Mouse (Mus musculus) urinary bladder, postnatal 4 days (tissue): Measurements from ENCODE around the gene Kl.

Source experiments
- DNase-seq, 2 experiments: peaks; one replicate each; pipeline ENCODE4 v3.0.0; 2021 to 2022; ENCODE audit warnings: low spot score in 2 of 2

The Kl gene

DNA sequence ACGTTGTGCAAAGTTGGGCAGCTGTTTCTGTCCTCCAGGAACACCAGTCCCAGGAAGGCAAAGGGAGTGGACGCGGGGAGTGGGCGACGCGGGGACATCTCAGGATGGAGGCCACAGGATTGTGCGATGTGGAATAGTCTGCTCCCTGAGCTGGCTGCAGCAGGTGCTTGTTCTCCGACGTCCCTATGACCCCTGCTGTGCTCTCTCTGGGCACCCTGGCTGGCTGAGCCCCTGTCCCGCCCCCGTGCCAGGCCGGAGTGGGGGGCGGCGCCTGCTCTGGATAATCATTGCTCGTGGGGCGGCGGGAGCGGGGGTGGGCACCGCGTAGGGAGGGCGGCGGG lies at the start of gene Kl:
Gene Kl, plus strand, starts transcription at position 280 of the 341 bp plus-strand sequence.
- DNase-seq: no peak

GRCm38 (mm10) chr5:150906053-150907040 lies 46.1 kb upstream of the Kl start:
- no peak for DNase-seq

GRCm38 (mm10) chr5:150912156-150912555 lies 40.3 kb upstream of the Kl start:
- no peak for DNase-seq

DNA sequence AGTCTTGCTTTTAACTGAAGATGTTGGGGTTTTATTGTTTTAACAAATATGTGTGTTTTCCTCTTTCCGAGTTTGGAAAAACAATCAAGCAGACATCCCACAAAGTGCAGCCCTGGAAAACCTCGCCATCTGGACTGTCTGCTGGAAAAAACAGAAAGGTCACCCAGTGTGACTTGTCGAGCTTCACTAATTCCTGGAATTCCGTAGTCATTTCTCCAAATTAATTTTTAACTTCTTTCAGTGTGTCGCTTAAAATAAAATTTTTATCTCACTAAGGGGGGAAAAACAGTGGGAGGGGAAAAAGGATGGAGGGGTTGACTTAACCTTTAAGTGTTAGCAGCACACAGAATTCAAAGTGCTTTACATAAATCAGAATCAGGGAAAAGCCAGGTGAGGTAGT lies 39.8 kb upstream of the Kl start:
- no peak for DNase-seq

GRCm38 (mm10) chr5:150915080-150916055 lies 37.0 kb upstream of the Kl start:
- no peak for DNase-seq

DNA sequence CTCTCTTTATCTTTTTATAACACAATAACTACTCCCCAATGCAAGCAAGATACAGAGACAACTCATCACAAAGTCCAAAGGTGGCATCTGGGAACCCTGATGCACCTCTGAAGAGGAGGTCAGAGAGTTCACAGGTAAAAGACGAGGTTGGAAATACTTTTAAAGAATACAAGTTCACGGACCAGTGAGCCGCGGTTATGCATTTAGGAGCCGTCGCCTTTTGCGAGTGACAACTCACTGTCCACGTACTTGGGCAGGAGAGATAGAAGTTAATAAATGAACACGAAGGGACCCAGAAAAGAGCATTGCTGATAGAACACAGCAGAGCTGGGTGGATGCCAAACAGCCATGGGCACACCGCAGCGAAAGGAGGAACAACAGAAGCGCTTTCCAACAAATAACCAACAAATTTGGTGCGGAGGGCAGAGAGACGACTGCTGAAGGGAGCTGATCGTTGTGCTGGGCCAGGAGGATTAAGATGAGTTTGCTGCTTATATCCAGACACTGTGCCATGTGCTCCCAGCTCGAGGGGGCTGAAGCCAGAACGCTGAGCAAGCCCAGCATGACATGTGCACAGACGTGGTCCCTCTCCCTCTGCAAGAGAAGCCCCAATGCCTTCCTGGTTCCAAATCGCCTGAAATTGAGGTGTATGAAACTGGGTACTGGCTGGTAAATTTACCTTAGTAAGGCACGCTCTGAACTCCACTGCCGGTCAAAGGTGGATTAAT lies 35.1 kb upstream of the Kl start:
- DNase-seq: no peak

GRCm38 (mm10) chr5:150918599-150918998 lies 33.8 kb upstream of the Kl start:
- no peak for DNase-seq

GRCm38 (mm10) chr5:150919269-150919668 lies 33.1 kb upstream of the Kl start:
- DNase-seq: no peak

DNA sequence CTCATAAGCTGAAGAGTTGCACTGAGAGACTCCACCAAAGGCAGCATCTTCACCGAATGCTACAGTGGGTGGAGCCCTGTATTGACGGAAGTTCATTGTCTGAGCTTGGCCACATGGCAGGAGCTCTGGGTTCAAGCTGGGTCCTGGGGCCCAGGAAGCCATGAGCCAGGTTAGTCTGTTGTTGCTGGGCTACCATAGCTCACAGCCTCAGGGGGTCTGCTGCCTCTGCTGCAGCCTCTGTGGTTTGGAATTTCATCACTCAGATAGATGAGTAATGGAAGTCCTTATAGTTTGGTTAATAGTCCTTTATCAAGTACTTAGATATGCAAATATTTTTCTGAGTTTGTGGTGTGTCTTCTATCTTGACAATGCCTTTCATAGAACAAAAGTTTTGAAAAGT lies 32.4 kb upstream of the Kl start:
- no peak for DNase-seq

DNA sequence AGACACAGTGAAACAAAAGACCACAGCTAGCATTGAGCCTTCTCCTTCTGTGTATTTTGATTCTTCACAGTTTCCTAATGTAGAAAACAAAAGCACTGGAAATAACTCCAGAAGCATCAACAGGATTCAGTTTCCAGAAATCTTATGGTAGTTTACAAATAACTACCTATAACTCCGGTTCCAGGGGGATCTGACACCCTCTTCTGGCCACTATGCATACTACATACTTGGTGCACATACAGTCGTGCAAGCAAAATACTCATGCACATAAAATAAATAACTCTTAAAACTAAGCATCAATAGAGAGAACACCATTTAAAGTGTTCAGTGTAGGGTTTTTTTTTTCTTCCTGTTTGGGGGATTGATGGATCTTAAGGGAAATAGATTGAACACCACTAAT lies 23.0 kb upstream of the Kl start:
- no peak for DNase-seq

- no peak for DNase-seq
Measured at GRCm38 (mm10) chr5:150932596-150932995, 19.8 kb upstream of the Kl start.

DNA sequence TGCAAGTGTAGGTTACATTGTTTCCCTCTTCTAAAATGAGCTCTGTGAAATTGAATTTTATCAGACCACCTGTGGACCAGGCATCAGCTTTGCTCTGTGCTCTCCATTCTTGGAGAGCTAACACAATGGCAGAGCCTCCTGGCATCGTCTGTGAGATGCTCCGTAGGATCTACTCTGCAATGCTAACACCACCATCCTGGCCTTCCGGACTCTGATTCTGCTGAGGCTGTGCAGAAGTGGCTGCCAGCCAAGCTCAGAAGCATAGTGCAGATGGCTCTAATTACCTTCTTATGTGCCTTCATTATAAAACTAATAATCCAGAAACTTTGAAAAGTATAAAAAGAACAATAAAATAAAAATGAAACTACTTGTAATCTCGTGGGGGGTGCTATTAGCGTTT lies 16.2 kb upstream of the Kl start:
- DNase-seq: no peak

DNA sequence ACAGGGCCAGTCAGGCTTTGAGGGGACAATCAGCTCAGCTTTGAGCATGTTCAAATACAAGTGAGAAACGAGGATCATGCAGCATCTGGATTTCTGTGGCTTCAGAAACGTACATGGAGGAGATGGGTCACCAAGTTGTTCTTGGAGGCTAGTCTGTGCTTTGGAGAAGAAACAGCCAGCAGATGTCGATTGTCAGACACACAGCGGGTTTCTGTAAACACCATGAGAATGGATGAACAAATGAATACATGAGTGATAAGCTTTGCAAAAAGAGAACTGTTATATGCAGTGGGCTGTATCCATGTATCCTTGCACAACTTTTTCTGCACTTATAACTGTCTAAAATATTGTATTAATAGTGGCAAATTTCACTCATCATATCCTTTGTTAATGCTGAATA lies 15.6 kb upstream of the Kl start:
- DNase-seq: no peak

DNA sequence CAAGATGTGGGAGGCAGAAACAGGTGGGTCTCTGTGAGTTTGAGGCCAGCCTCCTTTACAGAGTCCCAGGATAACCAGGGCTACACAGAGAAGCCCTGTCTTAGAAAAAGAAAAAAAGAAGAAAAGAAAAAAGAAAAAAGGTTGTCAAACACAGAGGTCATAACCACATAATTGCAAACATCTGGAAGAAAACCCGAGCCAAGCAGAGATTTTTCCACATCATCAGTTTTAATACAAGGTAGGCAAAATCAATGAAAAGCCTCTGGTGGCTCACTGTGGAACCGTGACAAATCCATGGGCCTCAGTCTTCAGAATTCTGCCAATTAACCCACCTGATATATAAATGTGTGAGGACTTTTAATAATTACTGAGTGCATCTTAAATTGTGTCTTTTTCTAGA lies 14.9 kb upstream of the Kl start:
- no peak for DNase-seq

DNA sequence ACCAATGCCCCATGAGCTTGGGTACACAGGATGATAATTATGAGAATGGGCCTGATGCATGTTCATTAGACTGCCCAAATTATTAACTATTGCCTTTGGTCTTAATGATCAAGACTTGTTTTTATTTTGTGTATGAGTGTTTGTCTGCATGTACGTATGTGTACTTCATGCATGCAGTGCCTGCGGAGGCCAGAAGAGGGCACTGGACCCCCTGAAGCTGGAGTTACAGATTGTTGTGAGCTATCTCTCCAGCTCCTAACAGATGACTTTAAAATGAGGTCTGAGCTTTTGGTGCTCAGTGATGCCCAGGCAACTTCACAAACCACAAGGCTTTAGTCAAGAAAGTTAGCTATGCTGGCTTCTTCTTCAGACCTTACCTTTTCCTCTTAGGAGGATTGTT lies 6.8 kb upstream of the Kl start:
- no peak for DNase-seq

GRCm38 (mm10) chr5:150949131-150949530 lies 3.3 kb upstream of the Kl start:
- DNase-seq: no peak

DNA sequence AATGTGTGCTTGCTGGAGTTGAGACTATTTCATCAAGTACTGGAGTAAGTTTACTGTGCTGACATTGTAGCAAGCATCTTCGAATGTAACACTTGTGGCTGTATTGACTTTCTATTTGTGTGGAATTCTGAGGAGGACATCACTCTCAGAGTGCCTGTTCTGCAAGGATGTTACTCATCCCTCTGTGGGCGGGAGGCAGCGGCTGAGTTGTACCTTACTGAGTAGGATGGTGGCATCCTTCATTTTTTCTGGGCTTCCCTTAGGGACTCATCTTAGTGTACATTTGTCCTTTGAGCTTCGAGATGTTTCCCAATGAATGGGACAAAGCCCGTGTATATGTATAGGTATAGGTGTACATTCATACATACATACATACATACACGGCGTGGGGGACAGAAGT lies 1.1 kb upstream of the Kl start:
- no peak for DNase-seq

DNA sequence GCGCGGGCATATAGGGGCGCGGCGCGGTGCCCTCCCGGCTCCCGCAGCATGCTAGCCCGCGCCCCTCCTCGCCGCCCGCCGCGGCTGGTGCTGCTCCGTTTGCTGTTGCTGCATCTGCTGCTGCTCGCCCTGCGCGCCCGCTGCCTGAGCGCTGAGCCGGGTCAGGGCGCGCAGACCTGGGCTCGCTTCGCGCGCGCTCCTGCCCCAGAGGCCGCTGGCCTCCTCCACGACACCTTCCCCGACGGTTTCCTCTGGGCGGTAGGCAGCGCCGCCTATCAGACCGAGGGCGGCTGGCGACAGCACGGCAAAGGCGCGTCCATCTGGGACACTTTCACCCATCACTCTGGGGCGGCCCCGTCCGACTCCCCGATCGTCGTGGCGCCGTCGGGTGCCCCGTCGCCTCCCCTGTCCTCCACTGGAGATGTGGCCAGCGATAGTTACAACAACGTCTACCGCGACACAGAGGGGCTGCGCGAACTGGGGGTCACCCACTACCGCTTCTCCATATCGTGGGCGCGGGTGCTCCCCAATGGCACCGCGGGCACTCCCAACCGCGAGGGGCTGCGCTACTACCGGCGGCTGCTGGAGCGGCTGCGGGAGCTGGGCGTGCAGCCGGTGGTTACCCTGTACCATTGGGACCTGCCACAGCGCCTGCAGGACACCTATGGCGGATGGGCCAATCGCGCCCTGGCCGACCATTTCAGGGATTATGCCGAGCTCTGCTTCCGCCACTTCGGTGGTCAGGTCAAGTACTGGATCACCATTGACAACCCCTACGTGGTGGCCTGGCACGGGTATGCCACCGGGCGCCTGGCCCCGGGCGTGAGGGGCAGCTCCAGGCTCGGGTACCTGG lies 488 bp downstream of the Kl start:
- DNase-seq: peak in 1 of 2 experiments; percentile 25

GRCm38 (mm10) chr5:150954791-150955190 lies 2.4 kb downstream of the Kl start:
- DNase-seq: no peak

DNA sequence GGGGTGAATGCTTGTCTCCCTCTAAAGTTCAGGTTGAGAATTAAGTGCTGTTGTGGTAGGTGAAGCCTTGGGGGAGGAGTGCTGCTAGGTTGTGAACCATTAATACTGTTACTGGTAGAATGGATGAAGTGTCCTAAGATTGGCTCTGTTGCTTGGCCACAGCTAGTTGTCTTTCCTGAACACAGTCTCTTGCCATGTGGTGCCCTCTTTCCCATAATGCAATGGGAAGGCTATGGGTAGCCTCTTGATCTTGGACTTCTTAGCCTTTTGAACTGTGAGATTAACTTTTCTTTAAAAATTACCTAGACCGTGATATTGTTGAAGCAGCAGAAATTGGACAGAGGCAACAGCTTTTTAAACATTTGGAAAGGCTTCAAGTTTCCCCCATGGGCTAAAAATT lies 7.5 kb downstream of the Kl start:
- DNase-seq: no peak

GRCm38 (mm10) chr5:150961615-150962014 lies 9.2 kb downstream of the Kl start:
- no peak for DNase-seq
